Mouse (Mus musculus) B cell, adult 2 months (primary cell): ENCODE measurements around the gene Zscan4-ps2.
"Not testable (repeated sequence)": the region's sequence is repeated elsewhere in the genome, so short reads cannot be mapped to it uniquely, and the experiment has no call there.

Source experiments
- DNase-seq, 2 experiments: peaks; one replicate each; pipeline ENCODE4 v3.0.0; 2022

Zscan4-ps2 gene

GRCm38 (mm10) chr7:11514010-11514409, at the start of gene Zscan4-ps2:
TSS of gene Zscan4-ps2 (plus strand) at chr7:11514310.
- DNase-seq, result not testable (repeated sequence)
